Mouse (Mus musculus) MEL (cell line): ENCODE results near the gene Serpina3k.
"Not testable (repeated sequence)": the region's sequence is repeated elsewhere in the genome, so short reads cannot be mapped to it uniquely, and the experiment has no call there.

ENCODE experiments used
- CTCF ChIP-seq, 3 experiments: IDR thresholded peaks in 2 of 3; conservative IDR thresholded peaks in 1 of 3; 2 replicates each; pipeline ENCODE4 v1.5.1; 2011 to 2012; ENCODE audit warnings: low read length in 3 of 3, low read depth in 2 of 3, mild to moderate bottlenecking in 2 of 3, improper control_type of control experiment in 1 of 3, inconsistent platforms in 1 of 3, mixed read lengths in 1 of 3, moderate library complexity in 1 of 3; ENCODE audit not compliant: control insufficient read depth in 1 of 3, insufficient read depth in 1 of 3, poor library complexity in 1 of 3, severe bottlenecking in 1 of 3
- E2F4 ChIP-seq: IDR thresholded peaks from 2 replicates; pipeline ENCODE4 v1.6.1; 2011; ENCODE audit warnings: low read depth, low read length, improper control_type of control experiment, borderline replicate concordance
- EP300 ChIP-seq, 2 experiments: IDR thresholded peaks; 2 replicates each; pipeline ENCODE4 v1.6.1; 2011; ENCODE audit warnings: improper control_type of control experiment in 2 of 2, low read length in 2 of 2, low read depth in 1 of 2, mild to moderate bottlenecking in 1 of 2
- HCFC1 ChIP-seq: IDR thresholded peaks from 2 replicates; pipeline ENCODE4 v1.6.1; 2012; ENCODE audit warnings: low read depth, mild to moderate bottlenecking, inconsistent platforms, low read length, improper control_type of control experiment, moderate library complexity
- MAX ChIP-seq: IDR thresholded peaks from 2 replicates; pipeline ENCODE4 v1.6.1; 2011; ENCODE audit warnings: low read length, improper control_type of control experiment
- POLR2A ChIP-seq, 2 experiments: IDR thresholded peaks; 2 replicates each; pipeline ENCODE4 v1.6.1; 2011 to 2012; ENCODE audit warnings: low read length in 2 of 2, mild to moderate bottlenecking in 2 of 2, control low read depth in 1 of 2, improper control_type of control experiment in 1 of 2, low read depth in 1 of 2, moderate library complexity in 1 of 2; ENCODE audit not compliant: control insufficient read depth in 1 of 2, insufficient read depth in 1 of 2, poor library complexity in 1 of 2
- TCF12 ChIP-seq: IDR thresholded peaks from 2 replicates; pipeline ENCODE4 v1.6.1; 2014; ENCODE audit warnings: low read depth, mild to moderate bottlenecking, inconsistent platforms, low read length, improper control_type of control experiment, moderate library complexity

DNA sequence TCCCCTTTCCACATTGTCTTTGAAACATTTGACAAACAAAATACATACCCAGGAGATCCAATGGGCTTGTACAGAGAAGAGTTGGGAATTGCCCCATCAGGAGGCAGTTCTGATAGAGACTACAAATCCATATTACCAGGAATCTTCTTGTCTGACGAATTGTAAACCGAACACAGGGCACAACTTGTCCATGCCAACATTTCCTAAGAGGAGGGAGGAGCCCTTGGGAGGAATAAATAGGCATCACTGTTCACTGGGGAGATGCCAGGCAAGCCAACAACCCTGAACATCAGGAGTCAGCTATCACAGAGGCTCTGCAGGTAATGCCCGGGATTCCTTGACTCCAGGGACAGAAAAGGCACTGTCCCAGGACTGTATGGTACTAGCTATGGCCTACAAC is at the start of gene Serpina3k, which contains the start of gene Serpina3m:
- TF ChIP-seq E2F4; CTCF (IDR thresholded peaks at IDR 0.05 in 2 of 3, conservative IDR thresholded peaks at IDR 0.05 in 1 of 3; ENCODE audit: control insufficient read depth in 1 of 3, insufficient read depth in 1 of 3, low read depth in 2 of 3, low read length in 3 of 3, poor library complexity in 1 of 3, severe bottlenecking in 1 of 3); HCFC1; EP300 (IDR thresholded peaks at IDR 0.05; ENCODE audit: low read depth in 1 of 2, low read length in 2 of 2); MAX; TCF12; POLR2A (IDR thresholded peaks at IDR 0.05; ENCODE audit: control insufficient read depth in 1 of 2, insufficient read depth in 1 of 2, low read depth in 1 of 2, low read length in 2 of 2, poor library complexity in 1 of 2): not testable (repeated sequence)
